Mouse (Mus musculus) midbrain, embryonic 11.5 days (tissue): ENCODE data around the gene Atp8b5. TPM values are rescaled to one million over a fixed set of nuclear protein-coding genes. Genes with fewer than 3 reads are reported as not detected.

ENCODE experiments used
- ATAC-seq: fragments of 200-750 bp; cut with Nextera tagmentation; 2 replicates; pipeline ENCODE4 v1.8.0; 2017; ENCODE audit warnings: moderate TSS enrichment, moderate library complexity; ENCODE audit not compliant: low FRiP score
- DNase-seq: peaks from one replicate; pipeline ENCODE4 v3.0.0; 2015; ENCODE audit warnings: low spot score; ENCODE audit errors: missing footprints
- H3K27ac ChIP-seq: fragments of 300-500 bp; sonication (generic); 2 replicates; pipeline ENCODE4 v1.5.1; 2014; ENCODE audit warnings: low read depth, low read length
- H3K27me3 ChIP-seq: fragments of 300-500 bp; sonication (generic); 2 replicates; pipeline ENCODE4 v1.6.1; 2014; ENCODE audit warnings: mild to moderate bottlenecking, low read length, moderate library complexity, mixed read lengths; ENCODE audit not compliant: control insufficient read depth, insufficient read depth
- H3K36me3 ChIP-seq: fragments of 300-500 bp; sonication (generic); 2 replicates; pipeline ENCODE4 v1.6.1; 2014; ENCODE audit warnings: mild to moderate bottlenecking, low read length, moderate library complexity, mixed read lengths; ENCODE audit not compliant: control insufficient read depth, insufficient read depth
- H3K4me1 ChIP-seq: fragments of 300-500 bp; sonication (generic); 2 replicates; pipeline ENCODE4 v1.6.1; 2014; ENCODE audit warnings: low read length; ENCODE audit not compliant: control insufficient read depth, insufficient read depth
- H3K4me2 ChIP-seq: fragments of 300-500 bp; sonication (generic); 2 replicates; pipeline ENCODE4 v1.6.1; 2014; ENCODE audit warnings: mild to moderate bottlenecking, moderate library complexity
- H3K4me3 ChIP-seq: fragments of 300-500 bp; sonication (generic); 2 replicates; pipeline ENCODE4 v1.5.1; 2014; ENCODE audit warnings: low read depth, low read length
- H3K9ac ChIP-seq: fragments of 300-500 bp; sonication (generic); 2 replicates; pipeline ENCODE4 v1.6.1; 2014; ENCODE audit warnings: low read length
- H3K9me3 ChIP-seq: fragments of 300-500 bp; sonication (generic); 2 replicates; pipeline ENCODE4 v1.6.1; 2016; ENCODE audit warnings: low read length; ENCODE audit not compliant: control insufficient read depth
- WGBS: fragments of 180-500 bp; shearing (Covaris S2); extraction: QIAGEN DNeasy Blood & Tissue Kit; methylation state at CpG from one replicate; pipeline ENCODE4 v1.1.7; 2014; 5-methylcytosine and 5-hydroxymethylcytosine counted together
- polyA plus RNA-seq: library from polyadenylated mRNA; unstranded; fragments of >200 nt; fragmentation: Nextera tagmentation; extraction: Ambion mirVana; gene quantifications from 2 replicates; pipeline ENCODE4 v1.2.1, GENCODE M21; 2014

Atp8b5 gene
- polyA plus RNA-seq, 1 experiment from 2014 or later: 0.30 TPM

DNA sequence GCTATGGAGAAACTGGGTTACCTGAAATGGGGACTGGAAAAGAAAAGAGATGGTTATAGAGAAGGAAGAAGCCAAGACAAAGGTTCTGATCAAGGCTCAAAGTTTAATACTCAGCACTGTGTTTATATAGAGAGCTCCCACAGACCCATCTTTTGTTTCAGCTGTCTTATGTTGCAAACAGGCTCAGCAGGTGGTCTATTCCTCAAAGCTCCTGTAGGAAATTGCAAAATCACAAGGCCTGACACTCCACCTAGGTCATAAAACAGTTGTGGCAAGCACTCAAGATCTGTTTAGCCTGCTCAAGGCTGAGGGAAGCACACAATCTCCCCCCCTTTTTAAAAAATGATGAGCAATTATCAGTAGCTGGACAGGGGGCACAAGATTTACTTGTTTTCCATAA lies 69.2 kb downstream of the Atp8b5 start:
- ATAC-seq (no peak), DNase-seq (no peak)
- Histone ChIP-seq H3K9me3 (peaks cover 4% of the 10 kb centered on the region; the same call in 1 of the 2 replicates), H3K4me2 (no peak overlapping the region), H3K4me1 (no peaks in the 10 kb centered on the region), H3K36me3 (no peaks in the 10 kb centered on the region), H3K27ac (no peak overlapping the region), H3K27me3 (no peaks in the 10 kb centered on the region), H3K4me3 (no peak overlapping the region), H3K9ac (no peak overlapping the region)

DNA sequence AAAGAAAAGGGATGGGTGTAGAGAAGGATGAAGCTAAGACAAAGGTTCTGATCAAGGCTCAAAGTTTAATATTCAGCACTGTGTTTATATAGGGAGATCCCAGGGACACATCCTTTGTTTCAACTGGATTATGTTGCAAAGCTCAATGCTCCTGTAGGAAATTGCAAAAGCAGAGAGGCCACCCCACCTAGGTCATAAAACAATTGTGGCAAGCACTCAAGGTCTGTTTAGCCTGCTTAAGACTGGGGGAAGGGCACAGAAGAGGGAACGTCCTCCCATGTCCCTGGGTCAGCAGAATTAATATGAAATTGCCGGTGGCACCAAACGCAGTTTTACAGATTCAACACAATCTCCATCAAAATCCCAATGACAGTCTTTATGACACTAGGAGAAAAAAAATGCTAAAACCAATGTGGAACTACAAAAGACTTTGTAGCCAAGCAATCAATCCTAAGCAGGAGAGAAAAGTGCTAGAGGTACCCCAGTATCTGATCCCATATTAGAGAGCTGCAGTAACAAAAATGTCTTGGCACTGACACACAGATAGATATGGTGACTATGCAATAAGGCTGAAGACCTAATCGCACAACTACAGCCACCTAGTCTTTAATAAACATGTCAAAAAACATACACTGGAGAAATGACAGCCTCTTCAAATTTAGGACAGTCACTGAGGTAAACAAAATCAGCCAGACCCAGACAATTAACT lies 73.3 kb downstream of the Atp8b5 start:
- 76% methylated on average over 4 of the region's 4 CpGs for WGBS
- Histone ChIP-seq H3K9ac (no peak overlapping the region), H3K27ac (no peak overlapping the region), H3K27me3 (no peaks in the 10 kb centered on the region), H3K4me3 (no peak overlapping the region), H3K4me1 (no peaks in the 10 kb centered on the region), H3K9me3 (peaks cover 4% of the 10 kb centered on the region; the same call in 1 of the 2 replicates), H3K4me2 (no peak overlapping the region), H3K36me3 (no peaks in the 10 kb centered on the region)
- no peak for ATAC-seq
- DNase-seq: no peak

DNA sequence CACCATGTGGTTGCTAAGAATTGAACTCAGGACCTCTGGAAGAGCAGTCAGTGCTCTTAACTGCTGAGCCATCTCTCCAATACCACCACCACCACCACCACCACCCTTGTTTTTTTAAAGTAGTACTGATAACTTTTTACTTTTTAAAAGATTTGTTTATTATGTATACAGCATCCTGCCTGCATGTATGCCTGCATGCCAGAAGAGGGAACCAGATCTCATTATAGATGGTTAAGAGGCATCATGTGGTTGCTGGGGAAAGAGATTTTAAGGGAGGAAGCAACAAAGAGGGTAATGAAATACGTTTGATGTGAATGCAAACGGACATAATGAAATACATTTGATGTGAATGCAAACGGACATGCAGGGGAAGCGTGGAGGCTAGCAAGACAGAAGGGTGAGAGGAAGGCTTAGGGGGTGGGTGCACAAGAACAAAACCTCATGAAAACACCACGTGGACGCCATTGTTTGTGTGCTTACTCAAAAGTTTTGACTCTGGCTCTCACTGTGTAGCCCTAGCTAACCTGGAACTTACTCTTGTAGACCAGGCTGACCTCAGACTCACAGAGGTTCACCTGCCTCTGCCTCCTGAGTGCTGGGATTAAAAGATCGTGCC lies 74.4 kb downstream of the Atp8b5 start:
- Histone ChIP-seq H3K4me2 (no peak overlapping the region), H3K36me3 (no peaks in the 10 kb centered on the region), H3K9ac (no peak overlapping the region), H3K4me1 (no peaks in the 10 kb centered on the region), H3K27me3 (no peaks in the 10 kb centered on the region), H3K9me3 (peaks cover under 1% of the 10 kb centered on the region; the same call in 1 of the 2 replicates), H3K4me3 (no peak overlapping the region), H3K27ac (no peak overlapping the region)
- 41% methylated on average over 7 of the region's 7 CpGs for WGBS
- peak; percentile 58 for ATAC-seq
- peak; percentile 87 for DNase-seq

DNA sequence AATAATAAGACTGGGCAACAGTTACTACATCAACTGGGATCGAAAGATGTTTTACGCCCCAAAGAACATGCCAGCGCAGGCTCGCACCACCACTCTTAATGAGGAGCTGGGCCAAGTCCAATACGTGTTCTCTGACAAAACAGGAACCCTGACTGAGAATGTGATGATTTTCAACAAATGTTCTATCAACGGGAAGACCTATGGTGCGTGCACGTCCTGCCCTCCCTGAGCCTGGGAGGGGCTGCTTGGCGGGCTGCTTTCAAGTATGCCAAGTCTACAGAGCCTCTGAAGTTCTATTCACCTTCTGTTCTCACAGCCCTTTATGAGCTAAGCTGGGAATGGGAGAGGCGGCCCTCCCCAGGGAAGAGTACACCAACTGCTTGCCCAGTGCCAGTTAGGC lies 75.5 kb downstream of the Atp8b5 start:
- DNase-seq (no peak), ATAC-seq (no peak)
- H3K4me3 ChIP-seq: no peak overlapping the region
- H3K36me3 ChIP-seq: no peaks in the 10 kb centered on the region
- H3K27ac ChIP-seq: no peak overlapping the region
- H3K4me2 ChIP-seq: no peak overlapping the region
- H3K9me3 ChIP-seq: no peaks in the 10 kb centered on the region; the same call in 1 of the 2 replicates
- no peaks in the 10 kb centered on the region for H3K27me3 ChIP-seq
- H3K4me1 ChIP-seq: no peaks in the 10 kb centered on the region
- WGBS: 92% methylated on average over 10 of the region's 10 CpGs
- no peak overlapping the region for H3K9ac ChIP-seq

DNA sequence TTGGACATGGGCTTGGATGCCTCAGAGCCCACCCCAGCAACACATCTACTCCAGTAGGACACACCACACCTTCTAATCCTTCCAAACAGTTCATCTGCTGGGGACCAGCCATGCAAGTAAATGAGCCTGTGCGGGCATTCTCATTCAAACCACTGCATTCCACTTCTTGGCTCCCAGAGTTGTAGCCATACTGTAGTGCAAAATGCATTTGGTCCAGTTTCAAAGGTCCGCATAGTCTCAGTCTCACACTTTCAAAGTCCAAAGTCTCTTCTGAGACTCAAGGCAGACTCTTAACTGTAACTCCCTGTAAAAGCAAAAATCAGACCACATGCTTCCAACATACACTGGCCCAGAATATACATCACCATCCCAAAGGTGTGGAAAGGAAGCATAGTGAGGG lies 78.0 kb downstream of the Atp8b5 start:
- Histone ChIP-seq H3K4me3 (no peak overlapping the region), H3K4me2 (no peak overlapping the region), H3K27ac (no peak overlapping the region), H3K9me3 (no peaks in the 10 kb centered on the region), H3K36me3 (no peaks in the 10 kb centered on the region), H3K9ac (no peak overlapping the region), H3K4me1 (no peaks in the 10 kb centered on the region), H3K27me3 (no peaks in the 10 kb centered on the region)
- 86% methylated on average over 2 of the region's 2 CpGs for WGBS
- ATAC-seq (no peak), DNase-seq (no peak)

DNA sequence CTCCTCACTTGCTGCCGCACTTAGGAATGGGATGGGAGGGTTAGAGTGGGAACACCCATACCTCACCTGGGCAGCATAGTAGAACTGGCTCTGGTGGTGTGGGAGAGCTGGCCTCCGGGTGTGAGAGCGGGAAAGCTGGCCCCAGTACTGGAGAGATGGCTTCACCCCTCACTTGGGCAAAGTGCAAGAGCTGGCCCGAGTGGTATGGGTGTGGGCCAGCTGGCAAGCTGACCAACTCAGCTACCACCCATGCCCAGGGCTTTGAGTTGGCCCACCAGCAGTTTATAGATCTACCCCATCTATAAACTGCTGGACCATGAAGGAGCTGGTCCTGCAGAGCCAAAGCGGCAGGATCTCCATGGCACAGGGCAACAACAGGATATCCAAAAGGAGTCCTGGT lies 82.2 kb downstream of the Atp8b5 start:
- DNase-seq (no peak), ATAC-seq (no peak)
- Histone ChIP-seq H3K9me3 (no peaks in the 10 kb centered on the region), H3K36me3 (no peaks in the 10 kb centered on the region), H3K4me2 (no peak overlapping the region), H3K4me1 (no peaks in the 10 kb centered on the region), H3K27me3 (no peaks in the 10 kb centered on the region), H3K9ac (no peak overlapping the region), H3K27ac (no peak overlapping the region), H3K4me3 (no peak overlapping the region)
- WGBS: 95% methylated on average over 5 of the region's 5 CpGs

DNA sequence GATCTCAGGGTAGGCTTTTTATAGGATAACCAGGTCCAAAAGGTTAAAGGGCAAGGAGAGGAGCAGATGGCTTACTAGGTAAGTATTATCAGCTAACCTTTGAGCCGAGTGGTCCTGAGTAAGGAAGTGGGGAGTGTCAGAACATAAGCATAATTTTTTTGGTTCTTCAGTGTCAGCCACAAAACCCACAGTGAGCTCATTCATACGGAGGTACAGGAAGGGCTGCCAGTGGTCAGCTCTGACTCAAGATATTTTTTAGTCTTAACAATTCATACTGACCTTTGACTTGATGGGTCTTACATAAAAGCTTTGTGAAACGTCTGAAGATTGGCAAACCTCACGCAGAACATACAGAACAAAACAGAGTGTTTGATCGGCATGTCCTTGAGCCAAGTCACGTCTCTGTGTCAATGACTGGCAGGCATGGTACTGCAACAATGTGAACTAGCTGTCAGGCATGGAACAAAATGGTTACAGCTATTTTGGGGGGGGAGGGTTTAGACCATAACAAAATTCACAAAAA lies 83.1 kb downstream of the Atp8b5 start:
- H3K4me3 ChIP-seq: no peak overlapping the region
- no peak overlapping the region for H3K9ac ChIP-seq
- no peaks in the 10 kb centered on the region for H3K9me3 ChIP-seq
- H3K36me3 ChIP-seq: no peaks in the 10 kb centered on the region
- DNase-seq (no peak), ATAC-seq (no peak)
- no peak overlapping the region for H3K27ac ChIP-seq
- no peaks in the 10 kb centered on the region for H3K4me1 ChIP-seq
- WGBS: 87% methylated on average over 6 of the region's 6 CpGs
- H3K4me2 ChIP-seq: no peak overlapping the region
- no peaks in the 10 kb centered on the region for H3K27me3 ChIP-seq

DNA sequence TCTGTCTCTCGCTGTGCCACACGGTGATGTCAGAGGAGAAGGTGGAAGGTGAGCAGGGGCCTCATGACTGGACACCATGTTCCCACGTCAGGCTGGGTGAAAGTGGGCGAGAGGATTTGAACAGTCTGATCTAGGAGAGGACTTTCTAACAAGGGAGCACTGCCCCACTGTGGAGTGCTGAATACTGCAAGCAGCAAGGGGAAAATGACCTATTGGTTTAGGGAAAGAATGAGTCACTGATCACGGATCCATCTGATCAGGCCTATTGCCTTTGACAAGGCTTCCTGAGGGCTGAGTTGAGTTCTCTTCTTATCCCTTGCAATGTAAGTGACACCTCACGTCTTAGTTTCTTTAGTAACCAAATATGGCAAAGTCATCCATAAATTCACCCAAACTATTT lies 86.7 kb downstream of the Atp8b5 start:
- Histone ChIP-seq H3K36me3 (no peaks in the 10 kb centered on the region), H3K4me1 (no peaks in the 10 kb centered on the region), H3K27me3 (no peaks in the 10 kb centered on the region), H3K9me3 (no peaks in the 10 kb centered on the region), H3K9ac (no peak overlapping the region), H3K4me3 (no peak overlapping the region), H3K27ac (no peak overlapping the region), H3K4me2 (no peak overlapping the region)
- ATAC-seq (no peak), DNase-seq (no peak)
- 87% methylated on average over 6 of the region's 6 CpGs for WGBS

DNA sequence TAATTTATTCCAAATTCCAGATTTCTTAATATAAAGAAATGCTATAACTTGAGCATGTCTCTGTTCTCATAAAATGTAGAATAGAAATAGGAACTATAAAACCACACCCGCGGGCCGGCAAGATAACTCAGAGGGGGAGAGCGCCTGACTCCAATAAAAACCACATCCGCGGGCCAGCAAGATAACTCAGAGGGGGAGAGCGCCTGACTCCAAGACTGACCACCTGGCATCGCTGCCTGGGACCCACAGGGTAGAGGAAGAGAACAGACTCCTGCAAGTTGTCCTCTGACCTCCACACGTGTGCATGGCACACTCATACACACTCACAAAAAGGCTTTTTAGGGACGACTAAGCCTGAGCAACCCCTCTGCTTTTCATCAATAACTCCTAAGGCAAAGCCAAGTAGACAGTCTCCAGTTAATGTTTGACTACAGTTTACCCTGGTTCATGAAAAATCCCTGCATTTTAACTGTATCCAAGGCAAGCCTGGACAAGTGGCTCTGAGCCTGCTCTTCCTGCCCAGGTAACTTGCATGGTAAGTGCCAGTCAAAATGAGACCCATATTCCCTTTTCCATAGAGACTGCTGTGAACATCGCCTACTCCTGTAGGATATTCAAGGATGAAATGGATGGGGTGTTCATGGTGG lies 98.1 kb downstream of the Atp8b5 start:
- no peak for DNase-seq
- no peak for ATAC-seq
- Histone ChIP-seq H3K4me2 (no peak overlapping the region), H3K4me1 (no peaks in the 10 kb centered on the region), H3K36me3 (0 out of 2 replicates have a peak, but pooled peaks cover 2% of the 10 kb centered on the region), H3K9ac (no peak overlapping the region), H3K4me3 (no peak overlapping the region), H3K27me3 (no peaks in the 10 kb centered on the region), H3K27ac (no peak overlapping the region), H3K9me3 (no peaks in the 10 kb centered on the region)
- WGBS: 90% methylated on average over 11 of the region's 11 CpGs
